Mouse (Mus musculus) v-Abl transformed pro-B cells (cell line): ENCODE data around the gene Fscn3.

Source experiments
- in situ Hi-C, 2 experiments: fragments of 400-800 bp; cut with MboI; formaldehyde crosslinking; loops; one replicate each; pipeline ENCODE4 v1.15.1; 2025; ENCODE audit not compliant: unreplicated experiment in 2 of 2

Fscn3 gene

DNA sequence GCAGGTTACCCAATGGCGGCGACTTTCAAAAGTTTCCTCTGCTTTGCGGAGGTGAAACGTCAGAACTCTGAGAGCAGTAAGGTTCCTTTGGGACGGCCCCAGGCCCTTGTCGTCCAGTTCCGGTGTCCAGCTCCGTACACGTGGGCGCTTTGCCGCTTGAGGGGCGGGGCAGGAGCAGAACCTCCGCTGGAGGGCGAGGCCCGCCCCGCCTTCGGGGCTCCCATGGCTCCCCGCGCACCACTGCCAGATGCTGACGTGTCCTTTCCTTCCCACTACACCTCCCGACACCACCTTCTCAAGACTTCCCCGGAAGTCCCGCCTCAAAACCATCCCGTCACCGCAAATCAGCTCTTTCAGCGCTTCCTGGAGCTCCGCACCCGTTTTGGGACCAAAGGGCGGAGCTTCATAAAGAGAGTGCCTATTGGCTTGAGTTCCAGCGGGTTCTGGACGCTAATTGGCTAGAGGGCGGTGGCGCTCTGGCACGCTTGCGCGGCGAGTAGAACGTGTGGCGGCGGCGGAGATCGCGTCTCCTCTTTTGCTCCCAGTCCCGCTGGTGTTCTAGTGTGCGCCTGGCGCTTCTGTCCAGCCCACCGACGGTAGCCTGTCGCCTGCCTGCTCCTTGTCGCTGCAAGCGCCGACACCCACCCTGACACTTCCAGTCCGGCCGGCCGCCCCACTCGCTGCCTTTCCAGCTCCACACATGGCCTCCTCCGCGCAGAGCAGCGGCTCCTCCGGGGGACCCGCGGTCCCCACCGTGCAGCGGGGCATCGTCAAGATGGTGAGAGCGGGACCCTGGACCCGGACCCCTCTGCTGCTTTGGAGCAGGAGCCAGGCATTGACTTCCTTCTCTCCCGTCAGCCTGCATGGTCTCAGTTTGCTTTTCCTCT is 52.5 kb downstream of the Fscn3 start:
- in situ Hi-C loops: loop anchor here (5.0 to 25.0 kb wide), 4 partner anchors 53 to 735 kb away; partner anchors contain the start of genes Fscn3 (in 1 of the 2), Gcc1 (in 1 of the 2) and Impdh1 (in 1 of the 2)

GRCm38 (mm10) chr6:28480752-28481492 is 53.3 kb downstream of the Fscn3 start:
- in situ Hi-C loops: loop anchor here (10.0 to 25.0 kb wide), 2 partner anchors 219 to 734 kb away; partner anchors contain the start of gene Impdh1 (in 1 of the 2)

DNA sequence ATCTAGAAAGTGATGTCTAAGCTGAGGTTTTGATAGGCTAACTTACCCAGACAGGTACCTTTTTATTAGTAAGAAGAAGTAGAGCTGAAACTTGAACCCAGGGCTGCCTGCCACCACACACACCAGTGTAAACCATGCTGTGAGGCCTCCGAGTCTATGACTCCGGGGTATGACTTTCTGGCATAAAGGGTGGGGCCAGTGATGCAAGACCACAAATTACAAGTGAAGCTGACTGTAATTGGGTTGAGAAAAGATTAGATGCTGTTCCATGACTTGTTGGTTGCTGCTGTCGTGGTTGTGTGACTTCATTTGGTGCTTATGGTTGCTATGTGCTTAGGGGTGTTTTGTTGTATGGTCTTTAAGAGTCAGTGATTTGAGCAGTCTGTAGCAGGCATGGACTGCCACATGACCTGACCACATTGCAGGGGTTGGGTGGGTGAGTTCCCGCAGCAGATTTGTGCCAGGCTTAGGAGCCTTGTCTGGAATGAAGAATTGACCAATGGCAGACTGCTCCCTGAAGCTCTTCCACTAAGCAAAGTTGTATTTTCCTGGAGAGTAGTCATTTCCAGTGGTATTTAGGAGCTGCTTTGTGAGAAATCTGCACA is 55.2 kb downstream of the Fscn3 start:
- in situ Hi-C loops: loop anchor here (10.0 to 25.0 kb wide), 2 partner anchors 221 to 732 kb away; partner anchors contain the start of gene Impdh1 (in 1 of the 2)

GRCm38 (mm10) chr6:28486008-28486407 is 58.4 kb downstream of the Fscn3 start:
- in situ Hi-C loops: loop anchor here (10.0 to 25.0 kb wide), 2 partner anchors 224 to 729 kb away; partner anchors contain the start of gene Impdh1 (in 1 of the 2)

GRCm38 (mm10) chr6:28486471-28486870 is 58.9 kb downstream of the Fscn3 start:
- in situ Hi-C loops: loop anchor here (10.0 to 25.0 kb wide), 2 partner anchors 224 to 728 kb away; partner anchors contain the start of gene Impdh1 (in 1 of the 2)

DNA sequence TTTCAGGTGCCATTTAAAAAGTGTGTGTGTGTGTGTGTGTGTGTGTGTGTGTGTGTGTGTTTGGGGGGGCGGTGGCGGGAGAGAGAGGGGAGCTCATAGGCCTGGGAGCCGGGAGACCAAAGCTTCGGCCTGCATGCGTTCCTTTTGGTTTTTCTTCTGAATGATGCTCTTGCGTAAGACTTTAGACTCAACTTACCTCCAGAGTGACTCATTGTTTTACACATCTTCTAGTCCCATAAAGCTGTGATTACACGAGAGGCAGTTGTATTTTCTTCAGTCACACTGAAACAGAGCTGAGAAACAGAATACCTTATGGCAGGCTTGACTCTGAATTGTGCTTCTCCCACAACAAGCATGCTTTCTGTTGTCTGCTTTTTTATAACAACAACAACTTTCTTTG is 59.3 kb downstream of the Fscn3 start:
- in situ Hi-C loops: loop anchor here (10.0 to 25.0 kb wide), 2 partner anchors 225 to 728 kb away; partner anchors contain the start of gene Impdh1 (in 1 of the 2)
